Mouse (Mus musculus) fibroblast of lung, adult 2 months (primary cell): Measurements from ENCODE around the gene Emx1.

Experiments used
- DNase-seq: peaks from one replicate; pipeline ENCODE4 v3.0.0-alpha.2; 2011; ENCODE audit warnings: low read depth

Gene Emx1

DNA sequence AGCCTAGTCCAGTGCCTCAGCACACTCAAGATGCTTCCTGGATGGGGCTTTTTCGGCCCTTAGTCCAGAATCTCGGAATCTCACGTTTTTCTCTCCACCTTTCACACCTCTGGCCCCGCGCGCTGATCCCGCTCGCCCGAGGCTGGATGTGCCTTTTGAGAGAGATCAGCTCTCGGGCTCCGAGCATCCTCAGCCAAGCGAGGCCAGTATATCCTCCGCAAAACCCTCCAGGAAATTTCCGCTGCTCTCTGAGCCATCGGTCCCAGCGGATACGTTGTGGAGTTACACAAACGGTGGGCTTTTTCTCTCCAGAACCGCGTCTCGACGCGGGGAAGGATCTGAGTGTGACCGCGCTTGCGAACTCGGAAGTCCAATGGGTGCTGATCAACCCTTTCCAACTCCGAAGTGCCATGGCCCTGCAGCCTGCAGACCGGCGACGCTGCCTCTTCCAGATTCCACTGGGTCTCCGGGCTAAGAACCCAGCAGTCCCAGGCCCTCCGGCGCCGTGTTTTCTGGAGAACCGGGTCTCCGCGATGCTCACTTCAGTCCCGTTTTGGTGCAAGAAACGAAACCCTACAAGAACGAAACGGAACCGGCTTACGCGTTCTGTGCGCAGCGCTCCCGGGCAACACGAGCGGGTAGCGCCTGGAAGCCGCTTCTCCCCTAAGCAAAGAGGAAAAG is 2.8 kb downstream of the Emx1 start:
- no peak for DNase-seq

DNA sequence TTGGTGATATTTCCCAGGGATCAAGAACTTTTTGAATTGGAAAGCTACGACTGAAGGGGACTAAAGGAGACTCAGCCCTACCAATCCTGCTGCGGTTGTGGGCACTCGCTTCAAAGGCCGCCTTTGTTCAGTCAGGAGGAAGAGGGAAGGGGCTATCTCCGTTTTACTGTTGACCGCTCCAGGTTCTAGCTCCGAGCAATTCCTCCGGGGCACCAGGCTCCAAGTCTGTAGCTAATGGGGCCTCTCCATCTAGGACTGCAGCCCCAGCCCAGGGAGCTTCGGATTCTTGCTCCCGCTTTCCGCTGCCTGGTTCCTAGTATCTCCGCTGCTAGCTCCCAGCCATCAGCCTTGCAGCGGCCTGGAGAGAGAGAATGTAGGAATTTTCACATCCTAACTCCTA is 3.4 kb downstream of the Emx1 start:
- no peak for DNase-seq

DNA sequence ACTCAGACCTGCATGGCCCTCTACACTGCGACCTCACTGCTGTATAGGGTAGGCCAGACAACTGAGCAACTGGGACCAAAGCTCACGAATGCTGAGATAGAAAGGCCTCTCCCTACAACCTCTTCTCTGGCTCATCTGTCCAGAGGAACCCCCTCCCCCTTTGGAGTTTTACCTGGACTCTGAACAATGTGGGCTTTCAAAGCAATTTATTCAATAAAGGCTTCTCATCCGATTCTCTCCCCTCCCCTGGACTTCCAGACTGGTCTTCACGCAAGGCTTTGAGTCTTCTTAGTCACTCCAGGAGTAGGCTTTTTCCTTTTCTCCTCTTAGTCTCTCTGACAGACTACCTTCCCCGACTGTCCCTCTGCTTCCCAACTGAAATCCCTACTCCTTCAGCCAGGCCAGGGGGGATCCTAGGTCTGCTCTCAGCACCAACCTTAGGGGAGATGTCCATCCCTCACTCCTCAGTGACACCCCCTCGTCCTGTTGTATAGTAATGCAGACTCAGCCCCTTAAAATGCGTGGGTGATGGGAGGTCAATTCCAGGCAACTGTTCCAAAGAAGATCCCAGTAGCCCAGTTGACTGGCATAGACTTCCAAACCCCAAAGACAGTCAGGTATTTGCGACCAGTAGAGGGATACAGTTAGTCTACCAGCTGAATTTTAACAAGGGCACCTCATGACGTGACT is 4.7 kb downstream of the Emx1 start:
- no peak for DNase-seq

DNA sequence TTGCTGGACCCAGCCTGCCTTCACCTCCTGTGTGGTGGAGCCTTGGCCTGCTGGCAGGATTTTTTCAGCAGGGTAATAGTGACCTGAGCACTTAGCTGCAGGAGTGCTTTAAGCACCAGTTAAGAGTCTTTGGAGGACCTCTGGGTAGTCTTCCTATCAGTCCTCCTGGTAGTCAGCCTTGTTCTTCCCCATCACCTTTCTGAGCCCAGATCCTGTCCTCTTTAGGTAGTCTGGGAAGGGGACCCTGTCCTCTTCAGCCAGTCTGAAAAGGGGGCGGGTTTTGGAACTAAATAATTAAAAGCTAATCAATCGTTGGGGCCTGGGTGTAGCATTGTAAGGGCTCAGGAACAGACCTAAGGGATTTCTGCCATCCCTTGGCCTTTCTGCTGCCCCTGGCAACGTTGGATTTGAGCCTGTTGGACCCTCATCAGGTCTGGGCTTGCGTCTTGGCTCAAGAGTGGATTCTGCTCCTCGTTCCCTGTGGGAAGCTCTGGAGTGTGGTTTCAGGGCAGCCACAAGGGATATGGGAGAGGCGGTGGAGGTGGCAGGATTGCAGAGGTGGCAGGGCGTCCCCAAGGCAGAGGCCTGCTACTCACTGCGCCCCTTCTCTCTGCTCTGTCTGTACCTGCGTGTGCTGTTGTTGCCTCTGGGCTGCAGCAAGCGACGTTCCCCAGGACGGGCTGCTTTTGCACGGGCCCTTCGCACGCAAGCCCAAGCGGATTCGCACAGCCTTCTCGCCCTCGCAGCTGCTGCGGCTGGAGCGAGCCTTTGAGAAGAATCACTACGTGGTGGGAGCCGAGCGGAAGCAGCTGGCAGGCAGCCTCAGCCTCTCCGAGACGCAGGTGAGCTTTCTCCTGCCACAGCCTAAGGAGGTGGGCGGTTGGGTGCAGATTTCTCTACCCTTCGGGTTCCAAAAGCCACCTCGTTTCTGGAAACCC is 6.4 kb downstream of the Emx1 start:
- DNase-seq: no peak

DNA sequence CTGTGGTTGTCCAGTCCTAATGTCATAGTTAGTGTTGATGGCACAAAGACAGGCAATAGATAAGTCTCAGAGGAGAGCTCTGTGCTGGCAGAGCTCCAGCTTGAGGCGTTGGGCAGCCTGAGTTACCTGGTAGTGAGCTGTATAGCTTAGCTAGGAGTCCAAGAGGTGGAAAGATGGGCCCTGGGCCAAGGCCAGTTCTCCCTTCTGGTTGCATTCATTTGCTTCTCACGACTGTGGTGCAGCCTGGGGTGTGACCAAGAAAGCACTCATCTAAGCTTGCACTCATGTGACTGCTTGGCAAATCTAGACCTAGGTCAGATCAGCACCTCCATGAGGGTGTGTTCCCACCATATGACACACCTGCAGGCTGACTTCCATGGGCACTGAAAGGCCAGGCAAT is 10.7 kb downstream of the Emx1 start:
- no peak for DNase-seq

DNA sequence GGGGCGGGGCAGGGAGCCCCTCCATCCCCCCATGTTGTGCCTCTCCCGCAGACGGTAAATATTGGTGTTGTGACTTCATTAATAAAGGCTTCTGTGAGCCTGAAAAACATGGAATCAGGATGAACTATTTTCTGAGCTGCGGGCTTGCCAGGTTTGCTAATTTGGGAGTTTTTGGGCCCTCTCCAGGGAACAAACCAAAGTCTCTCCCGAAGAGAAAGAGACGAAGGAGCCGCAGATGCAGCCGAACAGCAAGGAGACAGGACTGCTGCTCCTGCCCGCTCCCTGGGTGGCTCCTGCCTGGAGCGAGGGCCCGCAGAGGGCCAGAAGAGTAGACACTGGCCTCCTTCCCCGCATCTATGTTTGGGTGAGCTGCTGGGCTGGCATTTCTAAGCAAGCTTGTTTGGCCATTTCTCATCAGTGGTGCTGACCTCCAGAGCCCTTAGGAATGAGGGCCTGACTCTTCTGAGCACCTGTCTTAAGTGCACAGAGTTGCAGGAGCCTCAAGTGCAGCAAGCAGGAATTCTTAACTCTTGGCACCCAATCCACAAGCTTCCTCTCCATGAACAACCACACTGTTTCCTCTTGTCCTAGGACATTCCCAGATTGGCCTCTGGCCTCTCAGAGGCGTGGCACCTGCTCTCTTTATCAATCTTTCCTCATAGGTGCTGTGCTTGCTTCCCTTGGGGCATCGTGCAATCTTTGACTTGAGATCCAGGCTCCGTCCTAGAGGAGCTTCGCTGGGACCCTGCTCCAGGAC is 19.1 kb downstream of the Emx1 start:
- DNase-seq: no peak

DNA sequence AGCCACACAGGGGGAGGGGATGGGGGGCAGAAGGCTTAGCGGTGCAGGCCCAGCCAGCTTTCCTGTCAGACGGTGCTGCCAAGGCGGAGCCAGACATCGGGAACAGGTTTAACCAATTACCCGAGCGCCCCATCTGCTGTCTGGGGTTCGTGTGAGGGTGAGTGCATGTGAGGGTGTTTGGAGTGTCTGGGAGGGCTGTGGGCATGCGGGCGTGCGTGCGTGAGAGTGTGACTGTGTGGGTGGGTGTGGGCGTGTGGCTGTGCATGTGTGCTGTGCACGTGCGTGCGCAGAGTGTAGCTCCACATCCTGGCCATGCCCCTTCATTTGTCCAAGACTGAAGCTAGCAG is 19.7 kb downstream of the Emx1 start:
- DNase-seq: no peak

DNA sequence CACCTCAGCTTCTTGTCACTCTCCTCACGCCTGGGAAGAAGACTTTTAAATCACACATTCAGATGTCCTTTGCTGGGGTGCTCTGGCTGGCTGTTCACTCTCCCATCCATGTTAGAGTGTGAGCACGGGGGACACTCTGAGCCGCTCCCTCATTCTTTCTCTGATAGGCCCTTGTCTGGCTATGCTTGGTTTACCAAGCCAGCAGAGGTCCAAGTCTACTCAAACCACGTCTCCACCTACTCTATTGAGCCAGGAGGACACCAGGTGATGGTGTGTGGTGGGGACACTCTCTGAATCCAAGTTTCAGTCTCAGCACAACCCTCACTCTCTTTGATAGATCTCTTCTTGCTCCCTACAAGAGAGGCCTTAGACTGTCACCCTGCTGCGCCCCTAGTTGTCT is 20.1 kb downstream of the Emx1 start:
- no peak for DNase-seq

DNA sequence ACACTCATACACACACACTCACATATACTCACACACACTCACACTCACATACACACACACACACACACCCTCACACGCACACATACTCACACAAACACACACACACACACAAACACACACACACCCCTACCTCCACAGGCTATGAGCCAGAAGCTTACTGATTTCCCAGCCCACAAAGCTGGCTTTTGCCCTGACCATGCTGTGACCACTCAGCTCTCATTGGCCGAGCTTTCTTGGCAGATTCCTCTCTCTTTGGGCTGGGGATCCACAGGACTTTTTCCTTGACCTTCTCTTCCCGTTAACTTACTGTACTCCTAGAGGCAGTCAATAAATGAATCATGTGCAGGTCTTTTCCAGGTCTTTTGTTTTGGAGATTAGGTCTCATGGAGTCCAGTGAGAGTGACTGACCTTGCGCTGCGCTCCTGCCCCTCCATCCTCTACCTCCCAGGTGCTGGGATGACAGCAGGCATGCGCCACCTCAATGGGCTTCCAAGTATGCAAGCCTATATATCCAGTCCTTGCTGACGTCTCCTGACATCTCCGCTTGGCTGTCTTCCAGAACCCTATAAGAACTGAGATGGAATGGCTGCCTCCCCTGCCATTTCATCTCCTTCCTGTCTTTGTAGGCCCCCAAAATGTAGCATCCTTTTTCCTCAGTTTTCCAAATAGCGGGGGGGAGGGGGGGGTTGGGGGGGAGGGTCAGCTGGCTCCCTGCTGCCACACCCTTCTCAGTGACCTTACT is 22.2 kb downstream of the Emx1 start:
- no peak for DNase-seq

DNA sequence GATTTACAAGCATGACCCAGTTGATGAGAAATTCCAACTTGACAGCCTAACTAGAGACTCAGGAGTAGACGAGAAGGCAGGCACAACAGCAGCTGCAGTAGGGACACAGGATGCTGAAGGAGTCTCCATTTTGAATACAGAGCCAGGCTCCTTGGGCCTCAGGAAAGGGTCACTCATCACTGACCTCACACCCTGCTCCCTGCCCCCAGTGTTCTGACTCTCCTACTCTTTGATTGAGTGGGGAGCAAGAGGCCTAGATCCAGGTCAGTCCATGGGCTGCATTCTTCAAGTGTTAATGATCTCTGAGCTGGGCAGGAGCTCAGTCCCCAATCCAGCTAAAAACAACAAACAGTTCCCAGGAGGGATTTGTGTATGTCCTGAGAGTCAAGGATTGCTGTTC is 23.4 kb downstream of the Emx1 start:
- no peak for DNase-seq

DNA sequence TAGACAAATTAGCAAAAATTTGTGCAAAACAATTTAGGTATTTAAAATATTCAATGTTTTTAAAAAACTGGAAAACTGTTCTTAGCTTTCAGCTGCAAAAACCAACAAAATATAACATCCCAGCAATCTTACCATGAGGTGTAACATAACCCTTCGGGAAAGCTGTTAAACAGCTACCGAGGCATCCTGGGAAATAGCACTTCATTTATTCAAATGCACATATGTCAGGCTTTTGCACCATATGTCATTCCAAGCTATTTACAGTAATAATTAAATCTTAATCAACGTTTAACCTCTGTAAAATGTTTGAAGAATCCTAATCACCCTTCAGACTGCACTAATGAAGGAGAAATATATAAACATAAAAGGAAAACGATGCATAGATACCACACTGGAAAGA is 31.0 kb downstream of the Emx1 start:
- DNase-seq: no peak

DNA sequence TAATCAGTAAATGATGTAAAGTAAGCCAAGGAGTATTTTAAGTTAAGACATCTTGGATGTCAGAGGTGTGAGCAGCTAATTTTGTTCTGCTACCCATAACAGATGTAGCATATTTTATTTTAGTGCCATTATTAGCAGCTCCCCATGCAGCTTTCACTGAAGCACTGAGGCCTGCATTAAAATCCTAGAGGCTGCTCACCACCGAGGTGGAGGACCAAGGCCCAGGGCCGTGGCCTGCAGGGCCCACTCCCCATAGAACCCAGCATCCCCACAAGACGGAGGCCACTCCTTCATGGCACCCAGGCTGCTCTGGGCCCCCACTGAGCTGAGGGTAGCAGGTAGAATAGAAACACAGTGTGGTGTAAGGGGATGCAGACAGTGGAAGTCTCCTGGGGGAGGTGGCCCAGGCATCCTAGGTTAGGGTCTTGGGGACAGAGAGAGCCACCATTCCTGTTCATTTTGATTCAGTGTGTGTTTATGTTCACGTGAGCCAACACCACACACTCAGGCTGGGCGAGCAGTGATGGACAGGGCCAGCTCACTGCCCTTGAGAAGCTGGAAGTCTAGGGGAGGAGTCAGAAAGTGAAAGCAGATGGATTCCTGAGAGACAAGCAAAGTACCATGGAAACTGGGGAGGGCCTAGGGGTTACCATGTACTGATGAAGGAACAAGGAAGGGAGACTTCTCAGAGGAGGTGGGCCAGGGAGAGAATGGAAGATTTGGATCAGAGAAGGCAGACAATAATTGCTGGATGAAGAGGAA is 31.6 kb downstream of the Emx1 start:
- DNase-seq: no peak

DNA sequence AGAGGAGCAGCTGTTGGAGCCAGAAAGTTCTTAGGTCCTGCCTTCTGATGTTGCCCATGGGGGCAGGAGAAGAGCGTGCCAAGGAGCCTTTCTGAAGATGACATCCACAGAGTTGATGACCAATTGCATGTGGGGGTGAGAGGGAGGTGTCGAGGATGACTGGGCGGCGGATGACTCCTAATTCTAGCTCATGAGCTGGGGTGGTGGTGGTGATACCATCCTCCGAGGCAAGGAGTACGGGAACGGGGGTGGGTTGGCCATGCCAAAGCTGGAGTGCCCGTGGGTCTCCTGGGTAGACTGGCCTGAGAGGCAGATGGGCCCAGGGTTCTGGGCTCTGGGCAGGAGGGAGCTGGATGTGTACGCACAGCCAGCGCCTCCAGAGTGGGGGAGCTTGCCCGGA is 32.5 kb downstream of the Emx1 start:
- DNase-seq: no peak

DNA sequence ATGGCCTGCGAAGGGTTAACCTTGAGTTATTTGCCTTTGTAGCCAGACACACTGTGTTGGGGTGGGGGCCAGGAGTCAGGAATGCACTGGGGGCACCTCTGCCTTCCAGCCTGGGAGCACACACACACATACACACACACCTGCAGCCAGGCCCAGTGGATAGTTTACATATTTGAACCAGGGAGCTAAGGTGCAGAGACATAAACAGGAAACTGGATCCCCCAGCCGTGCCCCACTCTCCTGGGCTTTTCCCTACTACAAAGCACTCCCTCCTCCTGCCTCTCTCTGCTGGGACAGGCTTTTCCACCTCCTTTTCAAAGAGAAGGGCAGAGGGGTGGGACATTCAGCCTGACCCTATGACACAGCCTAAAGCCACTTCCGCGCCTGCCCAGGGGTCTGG is 33.7 kb downstream of the Emx1 start:
- no peak for DNase-seq

DNA sequence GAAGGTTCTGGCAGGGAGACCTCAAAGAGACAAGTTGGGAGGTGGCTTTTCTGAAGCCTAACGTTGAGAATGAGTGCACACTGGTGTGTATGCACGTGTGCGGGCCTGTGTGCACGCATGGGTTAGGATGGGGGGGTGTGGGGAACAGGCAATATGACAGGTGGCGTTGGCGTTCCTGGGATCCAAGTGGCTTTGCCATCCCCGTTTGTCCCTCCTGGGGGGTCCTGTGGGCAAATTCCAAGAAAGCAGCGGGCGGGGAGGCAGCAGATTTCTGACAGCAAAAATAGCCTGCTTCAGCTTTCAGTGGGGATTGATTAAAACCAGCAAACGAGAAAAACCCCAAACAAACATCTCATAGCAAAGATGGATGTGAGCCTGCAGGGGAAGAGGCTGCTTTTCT is 35.3 kb downstream of the Emx1 start:
- no peak for DNase-seq

DNA sequence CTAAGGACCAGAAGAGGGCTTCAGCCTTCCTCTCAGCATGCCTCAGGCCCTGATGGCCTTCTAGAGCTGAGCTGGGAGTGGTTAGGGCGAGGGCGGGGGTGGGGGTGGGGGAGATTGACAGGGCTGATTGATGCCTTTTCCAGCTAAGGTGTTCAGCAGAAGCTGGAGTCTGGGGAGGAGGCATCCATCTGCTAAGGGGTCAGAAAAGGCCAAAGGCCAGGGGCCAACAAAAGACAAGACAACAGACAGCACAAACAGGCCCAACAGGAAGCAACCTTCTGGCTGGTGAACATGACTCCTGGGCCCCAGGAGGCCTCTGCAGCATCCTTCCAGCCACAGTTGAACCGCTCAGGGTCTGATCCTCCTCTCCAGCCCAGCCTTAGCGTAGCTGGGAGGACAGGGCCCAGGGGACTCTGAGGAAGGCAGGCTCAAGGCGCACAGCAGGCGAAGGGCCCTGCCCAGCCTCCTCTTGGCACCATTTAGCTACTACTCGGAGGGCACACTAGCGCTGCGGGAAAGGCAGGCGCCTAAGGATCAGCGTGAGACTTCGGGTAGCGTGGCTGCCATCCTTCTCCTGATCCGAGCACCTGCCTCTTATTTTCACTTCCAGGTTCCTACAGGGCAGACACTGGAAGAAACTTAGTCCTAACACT is 36.4 kb downstream of the Emx1 start:
- no peak for DNase-seq

DNA sequence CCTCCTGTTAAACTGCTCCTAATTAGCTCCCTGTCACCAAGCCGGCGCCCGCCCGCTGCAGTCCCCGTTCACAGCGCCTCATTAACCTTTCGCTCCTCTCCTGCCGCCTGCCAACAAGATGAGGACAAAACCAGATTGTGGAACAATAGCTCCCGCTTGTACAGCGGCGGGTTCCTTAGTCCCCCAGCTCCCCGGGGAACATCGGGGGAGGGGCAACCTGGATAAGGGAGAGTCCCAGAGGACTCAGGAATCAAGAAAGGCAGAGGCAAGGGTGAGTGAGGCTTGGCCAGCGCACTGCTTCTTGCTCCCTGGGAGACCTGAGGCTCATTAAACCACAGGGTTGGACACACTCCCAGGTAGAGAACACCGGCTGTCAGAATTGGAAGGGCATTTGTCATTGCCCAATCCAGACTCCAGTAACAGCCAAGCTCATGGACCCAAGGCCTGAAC is 37.2 kb downstream of the Emx1 start:
- DNase-seq: no peak

DNA sequence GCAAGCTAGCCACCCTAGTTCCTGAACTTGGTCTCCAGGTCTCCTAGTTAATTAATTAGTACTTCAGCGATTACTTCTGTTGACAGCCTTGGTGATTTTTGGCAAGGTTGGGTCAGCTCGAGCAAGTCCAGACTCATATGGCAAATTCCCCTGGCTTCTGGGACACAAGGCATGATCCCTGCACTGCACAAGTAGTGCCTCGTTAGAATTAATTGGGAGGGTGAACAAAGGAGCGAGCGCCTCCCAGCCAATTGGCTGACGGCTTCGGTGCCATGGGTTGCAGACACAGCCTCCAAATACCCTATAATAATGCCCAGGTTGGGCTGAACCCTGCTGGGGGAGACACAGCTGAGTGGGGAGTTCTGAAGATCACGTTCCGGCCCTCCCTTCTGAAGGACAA is 39.3 kb downstream of the Emx1 start:
- DNase-seq: no peak

DNA sequence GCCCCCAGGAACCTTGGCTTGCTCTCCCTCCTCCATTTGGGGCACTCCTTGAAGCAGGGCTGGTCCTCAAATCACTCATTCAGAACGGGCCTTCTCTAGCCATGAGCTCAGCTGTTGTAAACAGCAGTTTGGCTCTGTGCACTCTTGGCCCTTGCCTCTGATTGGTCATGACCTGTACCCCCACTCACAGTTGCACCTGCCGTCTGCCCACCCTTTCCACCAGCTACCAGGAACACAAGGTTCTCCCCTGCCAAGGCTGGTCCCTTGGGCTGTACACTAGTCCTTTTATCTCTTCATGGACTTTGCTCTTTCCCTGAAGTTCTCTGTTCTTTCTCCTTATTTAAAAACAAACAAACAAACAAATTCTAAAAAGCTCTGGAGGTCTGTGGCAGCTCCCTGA is 40.3 kb downstream of the Emx1 start:
- no peak for DNase-seq

DNA sequence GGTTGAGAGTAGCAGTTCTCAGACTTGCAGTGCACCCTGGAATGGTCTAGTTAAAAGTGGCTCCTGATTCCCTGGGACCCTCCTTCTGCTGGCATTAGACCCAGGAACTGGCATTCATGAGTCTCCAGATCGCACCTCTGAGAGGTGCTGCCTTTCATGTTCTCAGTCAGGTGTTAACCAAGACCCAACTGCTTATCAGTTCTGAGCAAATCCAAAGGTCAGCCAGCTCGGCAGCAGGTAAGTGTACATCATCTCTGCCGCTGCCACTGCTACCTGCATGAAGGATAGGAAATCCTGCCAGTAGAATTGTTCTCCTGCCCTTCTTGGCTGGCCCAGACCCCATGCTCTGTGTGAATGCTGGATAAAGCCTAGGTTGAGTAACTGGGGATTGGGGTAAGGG is 43.5 kb downstream of the Emx1 start:
- no peak for DNase-seq
